Mouse (Mus musculus) liver, embryonic 14.5 days (tissue): ENCODE results near the gene Slc36a2. TPM values are rescaled to one million over a fixed set of nuclear protein-coding genes. Genes with fewer than 3 reads are reported as not detected.

Experiments
- ATAC-seq: fragments of 200-750 bp; cut with Nextera tagmentation; 2 replicates; pipeline ENCODE4 v1.8.0; 2017; ENCODE audit warnings: moderate number of reproducible peaks, mild to moderate bottlenecking, moderate library complexity; ENCODE audit not compliant: insufficient read depth
- DNase-seq, 3 experiments: peaks; one replicate each; pipeline ENCODE4 v3.0.0-alpha.2; 2012 to 2013; ENCODE audit warnings: low read depth in 3 of 3, low spot score in 3 of 3
- H3K27ac ChIP-seq: fragments of 300-500 bp; sonication (generic); 2 replicates; pipeline ENCODE4 v1.5.1; 2014; ENCODE audit warnings: moderate library complexity, mild to moderate bottlenecking, control low read depth, inconsistent platforms
- H3K27me3 ChIP-seq: fragments of 300-500 bp; sonication (generic); 2 replicates; pipeline ENCODE4 v1.6.1; 2014; ENCODE audit warnings: mild to moderate bottlenecking, low read length, moderate library complexity; ENCODE audit not compliant: control insufficient read depth, insufficient read depth
- H3K36me3 ChIP-seq: fragments of 300-500 bp; sonication (generic); replicated peaks from 2 replicates; pipeline ENCODE4 v1.6.1; 2014; ENCODE audit warnings: low read depth; ENCODE audit not compliant: control insufficient read depth, insufficient read depth
- H3K4me1 ChIP-seq, 2 experiments: fragments of 200-500 bp in 1 of 2; fragments of 300-500 bp in 1 of 2; sonication (generic) in 1 of 2; replicated peaks; 2 replicates each; pipeline ENCODE4 v1.6.1; 2012 to 2014; ENCODE audit warnings: antibody characterized with exemption in 1 of 2, inconsistent platforms in 1 of 2, low read length in 1 of 2; ENCODE audit not compliant: control insufficient read depth in 2 of 2, insufficient read depth in 2 of 2
- H3K4me2 ChIP-seq: fragments of 300-500 bp; sonication (generic); 2 replicates; pipeline ENCODE4 v1.6.1; 2014; ENCODE audit warnings: low read depth, mild to moderate bottlenecking, control low read depth, moderate library complexity
- H3K4me3 ChIP-seq, 2 experiments: fragments of 200-500 bp in 1 of 2; fragments of 300-500 bp in 1 of 2; sonication (generic) in 1 of 2; 2 replicates each; pipeline ENCODE4 v1.5.1; 2012 to 2014; ENCODE audit warnings: low read depth in 2 of 2, low read length in 2 of 2, mild to moderate bottlenecking in 2 of 2, control low read depth in 1 of 2, inconsistent platforms in 1 of 2, moderate library complexity in 1 of 2; ENCODE audit not compliant: insufficient read depth in 1 of 2
- H3K9ac ChIP-seq: fragments of 300-500 bp; sonication (generic); replicated peaks from 2 replicates; pipeline ENCODE4 v1.6.1; 2014; ENCODE audit warnings: mild to moderate bottlenecking, control low read depth, moderate library complexity
- H3K9me3 ChIP-seq: fragments of 300-500 bp; sonication (generic); 2 replicates; pipeline ENCODE4 v1.6.1; 2016; ENCODE audit warnings: low read length, mixed read lengths; ENCODE audit not compliant: control insufficient read depth
- CTCF ChIP-seq: IDR thresholded peaks from 2 replicates; pipeline ENCODE4 v1.5.1; 2016; ENCODE audit warnings: antibody characterized with exemption, low read depth, control low read depth
- EP300 ChIP-seq: IDR thresholded peaks from 2 replicates; pipeline ENCODE4 v1.6.1; 2016; ENCODE audit warnings: antibody characterized with exemption, low read depth
- WGBS: fragments of 180-500 bp; shearing (Covaris S2); extraction: QIAGEN DNeasy Blood & Tissue Kit; methylation state at CpG from one replicate; pipeline ENCODE4 v1.1.7; 2014; ENCODE audit not compliant: insufficient replicate concordance; 5-methylcytosine and 5-hydroxymethylcytosine counted together
- polyA plus RNA-seq, 2 experiments: library from polyadenylated mRNA; depleted of rRNA in 1 of 2; stranded (reverse) in 1 of 2; unstranded in 1 of 2; fragments of >200 nt; fragmentation: Nextera tagmentation in 1 of 2; extraction: Ambion mirVana in 1 of 2; gene quantifications; 2 replicates each; pipeline versions ENCODE4 v1.2.1 to v1.2.3; 2012 to 2014

Slc36a2 gene
- polyA plus RNA-seq, 2 experiments: 13.8 to 14.1 TPM

DNA sequence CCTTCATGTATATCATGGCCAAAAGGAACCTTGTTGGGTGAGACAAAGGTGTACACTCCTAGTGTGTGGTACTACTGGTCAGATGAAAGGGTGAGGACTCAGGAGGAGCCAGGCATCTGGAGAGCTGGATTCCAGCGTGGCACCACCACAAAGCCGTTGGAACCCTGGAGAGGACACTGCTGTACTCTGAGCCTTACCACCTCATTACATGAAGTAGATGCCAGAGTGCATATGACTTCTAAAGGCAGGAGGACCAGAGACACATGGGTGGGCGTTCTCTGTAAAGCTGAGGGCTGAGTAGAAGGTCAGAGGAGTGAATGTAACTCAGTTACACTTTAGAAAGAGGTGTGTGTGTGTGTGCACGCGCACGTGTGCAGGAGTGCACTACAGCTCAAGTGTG is 2.9 kb upstream of the Slc36a2 start:
- H3K27me3 ChIP-seq: no peaks in the 10 kb centered on the region
- 65% methylated on average over 6 of the region's 6 CpGs for WGBS
- no peak overlapping the region for H3K27ac ChIP-seq
- H3K9ac ChIP-seq: no peak overlapping the region
- TF ChIP-seq CTCF (no peak), EP300 (no peak)
- H3K4me1 ChIP-seq: 0 out of 4 replicates have a peak, but pooled peaks cover 0 to 4% of the 10 kb centered on the region in 2 experiments
- no peaks in the 10 kb centered on the region for H3K9me3 ChIP-seq
- H3K36me3 ChIP-seq: no peaks in the 10 kb centered on the region
- H3K4me2 ChIP-seq: no peak overlapping the region
- DNase-seq (no peak), ATAC-seq (no peak)
- no peak overlapping the region for H3K4me3 ChIP-seq

DNA sequence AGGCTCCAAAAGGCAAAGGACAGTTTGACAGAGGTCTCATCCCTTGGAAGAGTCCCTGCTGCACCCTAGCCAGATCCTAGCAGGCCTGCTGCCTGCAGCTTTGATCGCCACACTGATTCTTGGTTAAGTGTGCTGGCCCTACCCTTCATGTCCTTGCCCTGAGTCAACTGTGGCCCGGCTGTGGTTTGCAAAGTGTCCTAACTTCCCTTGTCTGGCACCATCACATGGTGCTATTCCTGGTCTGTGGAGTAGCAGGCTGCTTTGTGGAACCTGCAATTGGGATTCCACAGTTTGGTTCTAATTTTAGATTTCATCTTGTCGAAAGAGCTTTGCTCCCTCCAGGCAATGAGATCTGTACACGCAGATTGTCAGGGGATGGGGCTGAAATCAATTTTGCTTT is 2.4 kb upstream of the Slc36a2 start:
- H3K4me3 ChIP-seq: no peak overlapping the region

DNA sequence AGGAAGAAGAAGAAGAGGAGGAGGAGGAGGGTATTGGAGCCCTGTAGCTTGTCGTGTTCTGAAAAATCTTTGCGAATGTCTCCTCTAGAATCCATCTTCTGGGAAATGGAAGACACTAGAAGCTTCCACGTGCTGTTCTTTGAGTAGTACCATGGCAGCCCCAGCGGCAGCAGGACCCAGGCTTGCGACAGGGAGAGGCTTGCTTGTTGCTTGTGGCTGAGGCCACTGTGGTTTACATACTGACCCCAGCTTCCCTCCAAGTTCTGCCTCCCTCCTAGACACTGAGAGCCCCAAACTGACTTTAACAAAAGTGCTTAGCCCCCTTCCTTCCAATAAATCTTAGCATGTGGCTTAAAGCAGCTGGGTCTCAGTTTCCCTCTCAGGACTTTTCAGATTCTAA is 631 bp downstream of the Slc36a2 start:
- Histone ChIP-seq H3K27ac (no peak overlapping the region), H3K27me3 (no peaks in the 10 kb centered on the region), H3K36me3 (no peaks in the 10 kb centered on the region), H3K4me1 (0 out of 4 replicates have a peak, but pooled peaks cover 0 to 4% of the 10 kb centered on the region in 2 experiments), H3K4me2 (peak overlapping the region; percentile 43), H3K4me3 (peak overlapping the region; percentile 19 to 48), H3K9ac (no peak overlapping the region), H3K9me3 (no peaks in the 10 kb centered on the region)
- TF ChIP-seq CTCF (no peak), EP300 (no peak)
- ATAC-seq (no peak), DNase-seq (no peak)
- 40% methylated on average over 5 of the region's 5 CpGs for WGBS

More for the DNA sequence above, 2.4 kb upstream of the Slc36a2 start:
- no peak for DNase-seq
- H3K27ac ChIP-seq: no peak overlapping the region
- WGBS: 45% methylated on average over 4 of the region's 4 CpGs
- no peak overlapping the region for H3K4me2 ChIP-seq
- TF ChIP-seq EP300 (no peak), CTCF (no peak)
- no peak for ATAC-seq
- no peak overlapping the region for H3K9ac ChIP-seq
- H3K4me1 ChIP-seq: 0 out of 4 replicates have a peak, but pooled peaks cover 0 to 4% of the 10 kb centered on the region in 2 experiments
- no peaks in the 10 kb centered on the region for H3K27me3 ChIP-seq
- no peaks in the 10 kb centered on the region for H3K9me3 ChIP-seq
- no peaks in the 10 kb centered on the region for H3K36me3 ChIP-seq

DNA sequence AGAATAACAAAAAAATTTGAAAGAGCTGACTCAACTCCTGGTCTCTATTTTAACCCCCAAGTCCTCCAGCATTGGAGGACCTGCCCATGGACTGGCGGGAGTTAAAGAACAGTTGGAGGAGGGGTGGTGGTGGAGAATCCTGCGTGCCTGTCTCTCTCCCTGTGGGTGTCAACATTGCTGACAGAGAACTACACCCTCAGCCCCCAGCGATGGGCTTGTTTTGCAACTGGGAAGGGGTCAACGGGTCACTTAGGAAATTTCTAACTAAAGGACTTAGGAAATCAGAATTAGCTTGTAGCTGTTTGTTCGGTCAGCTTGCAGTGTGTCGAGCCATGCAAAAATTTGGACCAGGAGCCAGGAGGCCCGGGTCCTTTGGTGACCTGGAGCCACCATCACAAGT is 1.8 kb downstream of the Slc36a2 start:
- DNase-seq (peak in 1 of 3 experiments; percentile 24), ATAC-seq (0 out of 2 replicates have a peak, but pooled peaks have one; percentile 63)
- no peak overlapping the region for H3K27ac ChIP-seq
- peak overlapping the region; percentile 43; the same call in 1 of the 2 replicates for H3K4me2 ChIP-seq
- no peaks in the 10 kb centered on the region for H3K9me3 ChIP-seq
- H3K27me3 ChIP-seq: no peaks in the 10 kb centered on the region
- 45% methylated on average over 7 of the region's 7 CpGs for WGBS
- no peak overlapping the region for H3K9ac ChIP-seq
- H3K4me3 ChIP-seq: no peak overlapping the region
- no peaks in the 10 kb centered on the region for H3K36me3 ChIP-seq
- H3K4me1 ChIP-seq: peaks cover 0 to 7% of the 10 kb centered on the region in 2 experiments; a peak in 1 of 4 replicates
- TF ChIP-seq EP300: no peak
- no peak for TF ChIP-seq CTCF

DNA sequence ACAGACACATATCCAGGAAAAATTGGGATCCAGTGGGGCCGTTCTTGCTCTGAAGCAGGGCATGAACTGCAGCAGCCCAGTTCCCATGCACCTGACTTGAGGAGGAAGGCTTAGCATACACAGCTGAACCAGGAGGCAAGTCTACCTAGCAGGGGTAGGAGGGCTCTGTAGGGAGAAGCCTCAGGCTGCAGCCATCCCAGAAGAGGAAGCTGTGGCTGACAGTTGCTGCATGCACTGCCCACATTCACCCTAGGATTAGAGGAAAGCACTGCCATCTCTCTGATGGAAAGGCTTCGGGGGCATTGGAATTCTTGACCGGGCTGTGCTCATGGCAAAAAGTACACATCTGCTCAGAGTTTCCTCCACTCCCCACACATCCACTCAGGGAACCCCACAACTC is 5.0 kb downstream of the Slc36a2 start:
- TF ChIP-seq EP300: no peak
- no peak for TF ChIP-seq CTCF
- 53% methylated on average over 3 of the region's 3 CpGs for WGBS
- ATAC-seq: no peak

More for the DNA sequence above, 5.0 kb downstream of the Slc36a2 start:
- no peaks in the 10 kb centered on the region for H3K36me3 ChIP-seq
- H3K9me3 ChIP-seq: no peaks in the 10 kb centered on the region
- H3K27ac ChIP-seq: no peak overlapping the region
- no peaks in the 10 kb centered on the region for H3K27me3 ChIP-seq
- H3K9ac ChIP-seq: no peak overlapping the region
- H3K4me3 ChIP-seq: no peak overlapping the region
- peaks cover 0 to 7% of the 10 kb centered on the region in 2 experiments; a peak in 1 of 4 replicates for H3K4me1 ChIP-seq
- H3K4me2 ChIP-seq: no peak overlapping the region
- DNase-seq: no peak
